ENCODE assay signal across 8 mouse cellular contexts in genomic region chr7:44854356-44855031, GRCm38 (mm10). TPM values are rescaled to one million over a fixed set of nuclear protein-coding genes. Genes with fewer than 3 reads are reported as not detected.
DNase-seq lines count a peak whose midpoint lies in the region; ATAC-seq and TF ChIP-seq lines count a peak whose summit lies in the region.

No protein-coding gene starts in this region.

- H3K27ac ChIP-seq in forebrain, embryonic 10.5 days, result peak overlapping the region; percentile 91
- peak overlapping the region; percentile 98 for H3K27ac ChIP-seq in lung, embryonic 16.5 days (ENCODE audit: low read length)

- peak overlapping the region; percentile 87 for H3K4me2 ChIP-seq in lung, embryonic 16.5 days (ENCODE audit: low read depth, low read length)

- H3K4me3 ChIP-seq in E14TG2a.4 (replicated peaks; ENCODE audit: low read length), result peak overlapping the region; percentile 81
- peak overlapping the region; percentile 66 for H3K4me3 ChIP-seq in forebrain, embryonic 10.5 days
- H3K4me3 ChIP-seq in lung, embryonic 16.5 days (ENCODE audit: low read length), result peak overlapping the region; percentile 59

- peak; percentile 76 for DNase-seq in c-Kit-positive CD71-positive TER-119-negative erythroid progenitor cells, embryonic 14.5 days (ENCODE audit: low read depth)
- DNase-seq in forebrain, embryonic 10.5 days (ENCODE audit: extremely low spot score, low spot score), result peak; percentile 78
- DNase-seq in heart, postnatal 10 days, result peak; percentile 91 to 92
- DNase-seq in kidney, postnatal 36 days, result peak; percentile 95 to 96
- DNase-seq in testis, postnatal 14 days (ENCODE audit: low spot score), result peak; percentile 87

- intact Hi-C loops in heart, postnatal 10 days (cut with DNase I), result no loop called here

- ATAC-seq in lung, embryonic 16.5 days (ENCODE audit: low read depth), result peak; percentile 62
- peak; percentile 22 for ATAC-seq in neutrophil, adult 5-6 weeks (ENCODE audit: extremely low read depth, insufficient number of reproducible peaks, low FRiP score, poor library complexity, severe bottlenecking)

- no peaks in the 10 kb centered on the region for H3K9me3 ChIP-seq in E14TG2a.4 (ENCODE audit: low read length)
- no peaks in the 10 kb centered on the region for H3K9me3 ChIP-seq in forebrain, embryonic 10.5 days
- H3K9me3 ChIP-seq in lung, embryonic 16.5 days (ENCODE audit: control insufficient read depth, low read length), result no peaks in the 10 kb centered on the region

- no peaks in the 10 kb centered on the region for H3K27me3 ChIP-seq in E14TG2a.4 (ENCODE audit: insufficient read depth, low read length)
- H3K27me3 ChIP-seq in forebrain, embryonic 10.5 days (ENCODE audit: poor library complexity, severe bottlenecking), result no peaks in the 10 kb centered on the region
- no peaks in the 10 kb centered on the region for H3K27me3 ChIP-seq in lung, embryonic 16.5 days (ENCODE audit: control insufficient read depth, insufficient read depth, low read depth, low read length)

- H3K9ac ChIP-seq in lung, embryonic 16.5 days (ENCODE audit: low read length), result peak overlapping the region; percentile 74

- peaks cover 76% of the 10 kb centered on the region for H3K4me1 ChIP-seq in E14TG2a.4 (replicated peaks; ENCODE audit: low read depth, low read length)
- H3K4me1 ChIP-seq in forebrain, embryonic 10.5 days, result peaks cover 78% of the 10 kb centered on the region
- peaks cover 42% of the 10 kb centered on the region for H3K4me1 ChIP-seq in lung, embryonic 16.5 days (replicated peaks; ENCODE audit: control insufficient read depth, insufficient read depth, low read length)

- 3% methylated on average over 45 of the region's 45 CpGs for WGBS in forebrain, embryonic 10.5 days
- WGBS in lung, embryonic 16.5 days, result under 1% methylated on average over 45 of the region's 45 CpGs

- peaks cover 36% of the 10 kb centered on the region for H3K36me3 ChIP-seq in E14TG2a.4 (ENCODE audit: insufficient read depth, low read length)
- peaks cover 27% of the 10 kb centered on the region for H3K36me3 ChIP-seq in forebrain, embryonic 10.5 days (replicated peaks)
- peaks cover 5% of the 10 kb centered on the region; the same call in 1 of the 2 replicates for H3K36me3 ChIP-seq in lung, embryonic 16.5 days (ENCODE audit: control insufficient read depth, insufficient read depth, low read length)

- TF ChIP-seq CTCF in E14TG2a.4 (conservative IDR thresholded peaks at IDR 0.05; ENCODE audit: low read length), result no peak

RNA-seq across cellular contexts. Expression of gene Pnkp, which starts 2.4 kb away (rescaled TPM):
- polyA plus RNA-seq in forebrain, embryonic 10.5 days (2016; fragmentation: Nextera tagmentation; extraction: Ambion mirVana), result 37.8 and 39.8 TPM in 2 replicates
- total RNA-seq in heart, postnatal 10 days (2021), result 10 to 100 TPM; 18.1 to 21.6 TPM
- 38.0 and 39.0 TPM in 2 replicates for polyA plus RNA-seq in lung, embryonic 16.5 days (2015; fragmentation: Nextera tagmentation; extraction: Ambion mirVana)
- 95.7 and 102 TPM in 2 replicates for total RNA-seq in neutrophil, adult 5-6 weeks (2017)

RNA-seq across cellular contexts. Expression of gene Tbc1d17, which starts 5.6 kb away (rescaled TPM):
- polyA plus RNA-seq in forebrain, embryonic 10.5 days (2016; fragmentation: Nextera tagmentation; extraction: Ambion mirVana), result 72.8 and 73.6 TPM in 2 replicates
- total RNA-seq in heart, postnatal 10 days (2021), result 10 to 100 TPM; 38.4 to 44.7 TPM
- 83.7 and 84.4 TPM in 2 replicates for polyA plus RNA-seq in lung, embryonic 16.5 days (2015; fragmentation: Nextera tagmentation; extraction: Ambion mirVana)
- 62.0 and 73.8 TPM in 2 replicates for total RNA-seq in neutrophil, adult 5-6 weeks (2017)

RNA-seq across cellular contexts. Expression of gene Akt1s1, which starts 5.7 kb away (rescaled TPM):
- polyA plus RNA-seq in forebrain, embryonic 10.5 days (2016; fragmentation: Nextera tagmentation; extraction: Ambion mirVana), result 84.3 and 84.6 TPM in 2 replicates
- total RNA-seq in heart, postnatal 10 days (2021), result 10 to 100 TPM; 76.8 to 78.4 TPM
- polyA plus RNA-seq in lung, embryonic 16.5 days (2015; fragmentation: Nextera tagmentation; extraction: Ambion mirVana), result 92.3 and 95.6 TPM in 2 replicates
- 26.4 and 37.0 TPM in 2 replicates for total RNA-seq in neutrophil, adult 5-6 weeks (2017)

RNA-seq across cellular contexts. Expression of gene Ptov1, which starts 15.1 kb away (rescaled TPM):
- 415 and 438 TPM in 2 replicates for polyA plus RNA-seq in forebrain, embryonic 10.5 days (2016; fragmentation: Nextera tagmentation; extraction: Ambion mirVana)
- total RNA-seq in heart, postnatal 10 days (2021), result 100 to 1,000 TPM; 189 to 196 TPM
- polyA plus RNA-seq in lung, embryonic 16.5 days (2015; fragmentation: Nextera tagmentation; extraction: Ambion mirVana), result 302 and 307 TPM in 2 replicates
- total RNA-seq in neutrophil, adult 5-6 weeks (2017), result 5.2 and 9.7 TPM in 2 replicates

RNA-seq across cellular contexts. Expression of gene Med25, which starts 38.0 kb away (rescaled TPM):
- polyA plus RNA-seq in forebrain, embryonic 10.5 days (2016; fragmentation: Nextera tagmentation; extraction: Ambion mirVana), result 175 and 185 TPM in 2 replicates
- 10 to 100 TPM; 67.7 to 77.1 TPM for total RNA-seq in heart, postnatal 10 days (2021)
- 97.3 and 102 TPM in 2 replicates for polyA plus RNA-seq in lung, embryonic 16.5 days (2015; fragmentation: Nextera tagmentation; extraction: Ambion mirVana)
- 23.5 and 26.8 TPM in 2 replicates for total RNA-seq in neutrophil, adult 5-6 weeks (2017)

Comparison
In these comparisons a context has a peak if more than half of its experiments do, and no peak if none do; other contexts are left out.
1. Peak in every context shown above with its lines: DNase-seq, ATAC-seq, H3K4me3 ChIP-seq and H3K27ac ChIP-seq.